Mouse (Mus musculus) T-cell, adult 2 months (primary cell): ENCODE results near the gene Gcnt7.

Experiments used
- DNase-seq: peaks from one replicate; pipeline ENCODE4 v3.0.0; 2022; ENCODE audit warnings: low spot score

Gcnt7 gene

DNA sequence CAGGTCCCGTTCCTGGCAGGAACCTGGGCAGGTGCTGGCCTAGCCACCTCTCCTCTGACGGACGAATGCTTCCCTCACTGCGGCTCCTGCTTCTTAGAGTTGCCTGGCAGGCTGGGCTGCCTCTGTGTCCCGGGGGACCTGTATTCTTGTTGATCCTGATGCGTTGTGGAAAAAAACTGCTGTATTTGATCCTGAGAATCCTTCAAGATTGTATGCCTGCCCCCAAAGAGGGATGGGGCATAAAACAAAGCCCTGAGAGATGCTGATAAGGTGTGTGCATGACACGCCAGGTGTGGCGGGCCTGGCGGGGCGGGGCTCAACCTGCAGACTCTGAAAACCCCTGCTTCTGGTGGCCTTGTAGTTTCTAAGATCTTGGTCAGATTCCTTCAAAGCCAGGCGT, at the start of gene Gcnt7:
Gcnt7 (minus strand) TSS at position 101 of the 400 bp plus-strand sequence.
- DNase-seq: no peak

DNA sequence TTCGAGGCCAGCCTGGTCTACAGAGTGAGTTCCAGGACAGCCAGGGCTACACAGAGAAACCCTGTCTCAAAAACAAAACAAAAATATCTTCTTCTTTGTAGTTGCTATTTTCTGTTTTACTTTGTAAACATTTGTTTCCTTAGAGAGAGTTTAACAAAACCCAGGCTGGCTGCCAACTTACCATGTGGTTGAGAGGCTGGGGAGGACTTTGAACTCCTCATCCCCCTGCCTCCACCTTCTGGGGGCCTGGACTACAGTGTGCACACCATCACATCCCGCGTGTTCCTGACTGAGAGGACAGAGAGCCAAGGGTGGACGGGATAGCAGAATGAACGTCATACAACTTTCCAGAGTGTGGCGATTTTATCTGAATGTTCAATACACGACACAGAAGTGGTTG, 47.7 kb upstream of the Gcnt7 start:
- DNase-seq: no peak

DNA sequence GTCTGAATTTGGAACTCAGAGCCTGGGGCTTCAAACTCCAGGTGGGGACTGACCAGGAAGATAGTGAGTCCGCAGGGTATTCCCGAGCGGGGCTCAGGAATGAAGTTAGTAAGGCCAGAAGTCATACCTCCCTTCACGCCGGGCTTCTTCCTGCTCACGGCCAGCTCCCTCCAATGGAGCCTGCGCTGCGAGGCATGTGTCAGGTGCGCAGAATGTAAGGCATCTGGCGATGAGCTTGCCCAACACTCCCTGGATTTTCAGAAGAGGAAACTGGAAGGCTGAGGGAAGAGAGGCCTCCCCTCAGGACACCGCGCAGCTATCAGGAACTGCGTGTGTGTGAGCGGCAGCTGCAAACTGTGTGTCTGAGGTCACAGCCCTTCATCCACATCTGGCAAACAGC, 43.8 kb upstream of the Gcnt7 start:
- no peak for DNase-seq

DNA sequence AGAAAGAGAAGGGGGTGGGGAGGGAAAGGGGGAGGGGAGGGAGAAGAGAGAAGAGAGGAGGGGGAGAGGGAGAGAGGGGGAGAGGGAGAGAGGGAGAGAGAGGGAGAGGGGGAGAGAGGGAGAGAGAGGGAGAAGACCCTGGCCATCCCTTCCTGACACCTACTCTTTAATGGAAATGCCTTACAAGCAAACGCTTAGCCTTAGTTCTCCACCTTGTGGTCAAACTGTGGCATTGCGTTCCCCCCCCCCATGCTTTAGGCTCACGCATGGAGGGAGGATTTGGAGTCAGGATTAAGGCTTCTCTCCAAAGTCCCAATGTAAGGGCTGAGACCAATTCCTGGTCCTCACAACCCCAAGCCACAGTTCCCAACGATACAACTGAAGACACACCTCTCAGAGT, 42.9 kb upstream of the Gcnt7 start:
- no peak for DNase-seq

DNA sequence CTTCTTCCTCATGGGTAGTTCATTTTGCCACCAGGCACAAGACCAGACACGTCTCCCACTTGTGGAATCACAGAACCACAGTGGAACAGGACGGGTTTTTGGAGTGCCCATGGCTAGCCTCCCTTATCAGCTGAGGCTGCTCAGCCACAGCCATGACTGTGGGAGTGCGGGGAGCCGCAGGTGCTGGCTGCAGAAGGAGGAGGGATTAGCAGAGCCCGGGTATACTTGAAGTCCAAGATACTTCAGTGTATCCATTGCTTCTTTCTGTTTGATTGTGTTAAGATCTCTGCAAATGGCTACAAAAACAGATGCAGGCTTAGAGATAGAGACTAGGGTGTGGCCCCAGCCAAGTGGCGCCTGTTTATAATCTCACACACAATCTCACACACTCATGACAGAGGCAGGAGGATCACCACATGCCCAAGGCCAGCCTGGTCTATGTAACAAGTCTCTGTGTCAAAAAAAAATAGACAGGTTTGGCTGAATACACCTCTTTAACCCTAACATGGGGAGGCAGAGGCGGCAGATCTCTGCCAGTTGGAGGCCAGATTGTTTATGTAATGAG, 42.4 kb upstream of the Gcnt7 start:
- no peak for DNase-seq

DNA sequence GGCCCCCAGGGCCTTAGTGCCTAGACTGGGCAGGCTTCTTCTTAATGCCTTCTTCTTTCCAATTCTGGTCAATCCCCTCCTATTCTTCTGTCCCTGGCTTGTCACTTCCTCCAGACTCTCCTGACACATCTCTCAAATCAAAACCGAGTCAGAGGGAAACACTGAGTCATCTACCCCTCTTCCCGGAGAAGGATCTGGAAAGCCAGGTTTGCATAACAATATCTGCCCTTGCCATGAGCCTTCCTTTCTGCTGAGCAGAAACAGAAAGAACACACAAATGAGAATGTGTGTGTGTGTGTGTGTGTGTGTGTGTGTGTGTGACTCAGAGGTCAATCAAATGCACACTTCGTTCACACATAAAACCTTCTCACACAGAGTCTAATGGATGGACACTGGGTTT, 40.4 kb upstream of the Gcnt7 start:
- no peak for DNase-seq

DNA sequence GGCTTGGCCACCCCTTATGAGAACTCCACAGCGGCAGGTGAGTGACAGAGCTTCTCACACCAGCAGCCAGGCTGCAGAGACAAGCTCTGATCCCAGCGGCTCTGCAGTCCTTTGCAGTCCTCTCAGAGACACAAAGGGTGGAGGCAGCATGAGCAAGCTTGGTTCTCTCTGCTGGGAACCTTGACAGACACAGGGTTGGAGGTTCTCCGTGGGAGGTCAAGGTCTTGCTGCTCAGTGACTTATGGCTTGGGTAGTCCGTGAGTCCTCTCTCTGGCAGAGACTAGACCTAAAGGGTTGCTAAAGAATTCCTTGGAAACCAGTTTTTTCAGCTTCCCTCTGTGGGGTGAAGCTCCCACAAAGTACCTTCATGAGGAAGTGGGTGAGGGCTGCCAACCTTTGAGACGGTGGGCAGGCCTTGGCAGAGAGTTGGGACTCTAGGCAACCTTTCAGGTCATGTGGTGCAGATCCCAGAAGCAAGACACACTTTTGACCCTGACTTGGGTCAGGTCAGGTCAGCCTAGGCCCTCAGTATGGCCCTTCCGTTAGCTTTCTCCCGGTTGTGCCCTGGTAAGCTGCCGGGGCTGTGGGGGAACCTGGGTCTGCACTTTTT, 38.4 kb upstream of the Gcnt7 start:
- no peak for DNase-seq

DNA sequence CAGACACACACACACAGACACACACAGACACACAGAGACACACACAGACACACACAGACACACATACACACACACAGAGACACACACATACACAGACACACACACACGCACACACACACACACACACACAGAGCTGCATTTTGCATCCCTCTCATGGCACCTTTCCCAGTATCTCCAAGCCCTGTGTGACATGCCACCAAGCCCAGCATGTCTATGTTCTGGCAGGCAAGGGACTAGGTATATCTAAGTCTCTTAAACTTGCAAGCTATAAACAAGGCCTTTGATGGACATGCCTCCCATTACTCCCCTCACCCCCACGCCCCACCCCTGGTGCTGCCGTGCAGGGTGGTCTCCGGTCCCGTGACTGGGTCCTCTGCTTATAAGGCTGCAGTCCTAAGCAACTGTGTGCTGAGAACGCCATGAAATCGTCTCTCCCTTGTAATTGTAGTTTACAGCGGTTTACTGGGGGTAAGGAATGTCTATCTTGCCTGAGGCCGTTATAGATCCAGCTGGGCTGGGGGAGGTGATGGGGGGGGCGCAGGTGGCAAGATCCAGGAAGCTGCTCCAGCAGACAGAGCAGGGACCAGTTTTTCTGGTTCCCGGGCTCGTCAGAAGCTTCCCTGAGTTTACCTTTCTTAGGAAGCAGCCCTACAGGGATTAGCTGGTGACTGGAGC, 26.4 kb upstream of the Gcnt7 start:
- no peak for DNase-seq

DNA sequence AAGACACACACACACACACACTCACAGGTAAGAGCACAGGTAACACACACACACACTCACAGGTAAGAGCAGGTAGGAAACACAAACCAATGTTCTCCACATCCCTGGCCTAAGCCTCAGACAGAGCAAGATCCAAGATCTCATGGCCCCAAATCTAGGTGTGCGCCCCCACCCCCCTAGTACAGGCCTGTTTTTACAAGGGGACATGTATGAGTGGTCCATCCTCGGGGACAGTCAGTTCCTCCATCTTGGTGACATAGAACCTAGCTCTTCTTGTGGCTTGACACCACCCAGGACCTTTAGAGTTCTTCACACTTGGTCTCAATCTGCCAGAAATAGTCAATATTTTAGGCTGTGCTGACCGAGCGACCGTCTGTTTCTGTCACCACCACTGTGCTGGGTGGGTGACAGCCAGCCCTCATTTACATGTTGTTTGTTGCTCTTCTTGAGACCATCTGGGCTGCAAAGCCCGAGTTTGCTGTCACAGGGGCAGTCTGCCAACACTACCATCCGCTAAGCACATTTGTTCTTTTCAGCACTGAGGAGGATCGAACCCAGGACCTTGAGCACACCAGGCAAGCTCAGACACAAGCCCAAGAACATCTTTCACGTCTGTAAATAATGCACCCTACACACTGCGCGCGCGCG, 25.5 kb upstream of the Gcnt7 start:
- no peak for DNase-seq

DNA sequence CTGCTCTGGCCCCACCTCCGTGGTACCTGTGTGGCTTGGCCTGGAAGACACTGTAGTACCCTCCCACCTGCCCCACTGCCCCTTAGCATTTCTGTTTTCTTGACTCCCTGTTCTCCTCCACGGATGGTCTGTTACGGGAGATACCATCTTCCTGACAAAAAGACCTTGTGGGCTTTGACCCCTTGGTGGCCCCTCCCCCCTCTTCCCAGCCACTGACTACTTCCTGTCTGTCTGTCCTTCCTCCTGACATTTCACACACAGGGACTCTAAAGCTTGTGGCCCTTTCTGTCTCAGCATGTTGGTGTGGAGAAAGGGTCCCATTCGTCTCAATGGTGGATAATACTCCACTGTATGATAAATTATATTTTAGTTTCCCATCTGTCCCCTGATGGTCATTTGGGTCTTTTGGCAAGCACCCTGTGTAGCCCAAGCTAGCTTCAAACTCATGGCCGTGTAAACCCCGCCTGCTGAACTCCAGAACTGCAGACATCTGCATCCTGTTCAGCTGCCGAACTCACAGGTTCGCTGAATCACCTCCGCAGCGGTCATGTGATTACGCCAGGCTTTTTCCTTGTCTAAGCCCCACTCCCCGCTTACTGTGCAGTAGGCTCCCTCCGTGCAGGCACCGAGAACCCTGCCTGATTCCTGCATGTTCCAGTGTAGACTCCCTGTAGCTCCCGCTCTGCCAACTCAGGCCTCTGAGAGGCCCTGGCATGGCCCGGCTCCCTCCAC, 23.4 kb upstream of the Gcnt7 start:
- no peak for DNase-seq

DNA sequence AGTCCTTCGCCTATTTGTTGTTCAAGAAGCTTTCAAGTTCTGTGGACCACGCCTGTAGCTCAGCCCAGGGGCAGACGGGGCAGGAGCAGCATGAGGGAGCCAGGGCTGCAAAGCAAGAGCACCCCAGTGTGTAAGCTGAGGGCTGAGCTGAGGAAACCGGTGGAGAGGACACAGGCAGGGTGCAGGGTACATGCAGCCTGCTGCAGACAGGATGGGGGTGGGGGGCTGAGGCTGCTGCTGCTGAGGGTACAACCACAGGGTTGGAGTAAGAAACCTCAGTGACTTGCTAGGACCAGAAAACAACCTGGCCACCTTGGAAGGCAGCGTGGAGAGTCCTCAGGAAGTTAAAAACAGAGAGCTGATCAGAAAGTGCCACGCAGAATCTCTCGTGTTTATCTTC, 21.9 kb upstream of the Gcnt7 start:
- DNase-seq: no peak

DNA sequence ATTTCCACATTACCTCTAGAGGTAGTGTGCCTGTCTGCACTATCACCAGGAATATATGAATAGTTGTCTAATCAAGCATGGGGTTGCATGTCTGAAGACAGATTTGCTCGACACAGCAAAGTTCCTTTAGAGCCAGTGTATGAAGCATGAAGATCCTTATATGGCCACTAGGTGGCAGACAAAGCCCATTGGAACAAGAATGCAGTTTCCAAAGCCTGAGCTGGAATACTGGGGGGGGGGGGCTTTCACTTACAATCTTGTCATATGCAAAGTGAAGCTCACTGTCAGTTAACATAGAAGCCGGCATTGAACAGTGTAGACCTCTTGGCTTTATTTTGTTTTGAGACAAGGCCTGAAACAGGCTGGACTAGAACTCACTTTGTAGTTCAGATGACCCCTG, 19.5 kb upstream of the Gcnt7 start:
- peak; percentile 15 for DNase-seq

DNA sequence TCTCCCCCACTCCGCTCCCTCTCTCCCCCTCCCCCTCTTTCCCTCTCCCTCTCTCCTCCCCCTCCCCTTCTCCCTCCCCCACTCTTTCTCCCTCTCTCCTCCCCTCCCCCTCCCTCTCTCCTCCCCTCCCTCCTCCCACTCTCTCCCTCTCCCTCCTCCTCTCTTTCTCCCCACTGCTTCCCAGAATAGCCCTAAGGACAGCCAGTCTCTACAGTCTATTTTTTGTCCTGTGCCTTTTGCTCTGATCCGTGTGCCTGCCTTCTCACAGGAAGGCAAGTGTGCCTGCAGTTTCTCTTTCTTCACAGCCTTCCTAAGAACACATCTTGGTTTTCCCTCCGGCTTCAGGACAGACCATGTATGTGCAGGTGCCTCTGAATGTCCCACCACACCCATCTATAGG, 19.0 kb upstream of the Gcnt7 start:
- no peak for DNase-seq

DNA sequence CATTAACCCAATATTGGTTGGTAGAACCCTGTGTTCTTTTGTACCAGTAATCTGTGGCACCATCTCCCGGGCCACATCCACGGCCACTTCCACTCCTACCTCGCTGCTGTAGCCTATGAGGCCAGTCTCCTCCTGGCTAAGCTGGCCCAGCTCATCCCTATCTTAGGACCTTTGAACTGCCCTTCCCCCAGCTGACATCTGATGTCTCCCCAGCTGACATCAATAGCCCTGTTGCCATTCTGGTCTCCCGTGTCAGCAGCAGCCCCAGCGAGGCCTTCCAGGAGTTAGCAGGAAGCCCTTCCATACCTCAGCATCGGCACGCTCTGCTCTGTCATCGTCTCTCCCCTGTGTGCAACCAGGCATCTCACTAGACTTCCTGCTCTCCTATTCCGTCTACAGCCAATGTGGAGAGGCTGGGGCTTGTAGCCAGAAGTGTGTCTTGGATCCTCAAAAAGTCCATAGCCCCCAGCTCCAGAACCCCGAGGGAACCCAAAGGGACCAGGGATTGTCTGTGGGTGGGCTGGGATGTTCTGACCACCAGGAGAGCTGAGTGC, 18.4 kb upstream of the Gcnt7 start:
- DNase-seq: no peak

DNA sequence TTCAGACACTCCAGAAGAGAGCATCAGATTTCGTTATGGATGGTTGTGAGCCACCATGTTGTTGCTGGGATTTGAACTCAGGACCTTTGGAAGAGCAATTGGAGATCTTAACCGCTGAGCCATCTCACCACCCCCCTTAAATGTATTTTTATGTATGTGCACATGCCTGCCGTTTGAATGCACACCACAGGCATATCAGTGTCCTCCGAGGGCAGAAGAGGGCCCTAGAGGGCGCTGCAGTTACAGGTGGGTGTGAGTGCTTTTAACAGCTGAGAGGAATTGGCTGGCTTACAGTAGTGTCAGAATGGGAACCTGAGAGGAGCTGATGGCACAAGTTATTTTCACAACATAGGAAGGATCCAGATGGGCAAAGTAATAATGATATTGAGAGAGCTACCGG, 16.6 kb upstream of the Gcnt7 start:
- DNase-seq: peak; percentile 23

DNA sequence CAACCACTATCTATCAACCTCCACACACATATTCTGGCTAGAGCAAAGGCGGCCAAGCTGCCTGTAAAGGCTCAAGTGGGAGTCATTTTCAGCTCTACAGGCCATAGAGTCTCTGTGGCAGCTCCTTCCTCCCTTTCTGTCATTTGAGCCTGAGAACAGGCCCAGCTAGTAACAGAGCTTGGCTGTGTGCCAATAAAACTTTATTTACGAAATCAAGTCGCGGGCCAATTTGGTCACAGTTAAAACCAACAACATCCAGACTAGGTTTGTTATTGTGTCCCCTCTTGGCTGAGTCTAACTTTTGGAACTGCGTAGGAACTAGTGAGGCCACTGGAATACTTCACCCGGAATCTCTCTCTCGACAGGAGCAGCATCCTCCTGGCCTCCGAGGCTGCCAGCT, 15.2 kb upstream of the Gcnt7 start:
- no peak for DNase-seq

DNA sequence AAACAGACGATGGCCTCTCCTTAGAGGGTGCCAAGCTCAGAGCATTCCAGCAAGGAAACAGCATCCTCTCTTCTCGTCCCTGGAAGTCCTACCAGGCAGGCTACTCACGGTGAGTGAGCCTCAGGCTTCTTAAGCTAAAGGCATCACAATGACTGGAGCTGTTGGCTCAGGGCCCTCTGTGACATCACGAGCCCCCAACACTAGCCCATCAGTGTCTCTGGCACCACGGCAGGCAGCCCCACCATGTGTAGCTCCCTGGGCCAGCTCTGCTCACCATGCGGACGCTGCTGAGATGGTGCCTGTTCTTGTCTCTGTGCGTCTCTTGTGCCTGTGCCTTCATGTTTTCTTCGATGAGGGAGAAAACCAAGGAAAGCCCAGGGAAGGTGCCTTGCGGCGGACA, 13.9 kb upstream of the Gcnt7 start, which contains the start of gene Fam209:
Fam209 (plus strand) TSS at position 203 of the 400 bp plus-strand sequence.
- DNase-seq: no peak

DNA sequence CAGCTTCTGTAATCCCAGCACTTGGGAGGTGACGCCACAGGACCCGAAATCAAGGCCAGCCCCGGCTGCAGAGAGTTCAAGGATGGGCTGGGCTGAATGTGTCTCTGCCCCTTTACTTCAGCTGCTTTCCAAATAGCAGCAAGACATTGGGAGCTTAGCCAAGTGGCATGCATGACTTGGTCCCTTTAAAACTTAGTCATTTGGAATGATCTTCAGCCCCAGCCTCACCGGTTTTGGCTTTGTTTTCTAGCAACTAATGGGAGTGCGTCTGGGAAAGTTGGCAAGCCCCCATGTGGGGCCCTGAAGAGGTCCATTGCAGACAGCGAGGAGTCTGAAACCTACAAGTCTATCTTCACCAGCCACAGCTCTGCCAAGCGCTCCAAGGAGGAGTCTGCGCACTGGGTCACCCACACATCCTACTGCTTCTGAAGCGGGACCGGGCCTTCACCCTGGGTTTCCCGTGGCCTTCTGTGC, 10.0 kb upstream of the Gcnt7 start:
- no peak for DNase-seq

DNA sequence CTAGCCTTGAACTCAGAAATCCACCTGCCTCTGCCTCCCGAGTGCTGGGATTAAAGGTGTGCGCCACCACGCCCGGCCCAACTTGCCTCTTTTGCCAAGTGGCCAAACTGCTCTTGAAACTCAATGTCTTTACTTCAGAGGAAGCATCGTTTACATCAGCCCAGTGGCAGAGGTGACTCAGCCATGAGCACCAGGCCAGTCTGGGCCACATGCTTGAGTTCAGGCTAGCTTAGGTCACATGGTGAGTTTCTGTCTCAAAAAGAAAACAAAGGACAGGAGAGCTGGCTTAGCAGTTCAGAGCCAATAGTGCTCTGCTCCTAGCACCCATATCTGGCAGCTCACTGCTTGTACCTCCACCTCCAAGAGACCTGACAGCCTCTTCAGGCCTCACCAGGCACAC, 8.8 kb upstream of the Gcnt7 start:
- DNase-seq: no peak

DNA sequence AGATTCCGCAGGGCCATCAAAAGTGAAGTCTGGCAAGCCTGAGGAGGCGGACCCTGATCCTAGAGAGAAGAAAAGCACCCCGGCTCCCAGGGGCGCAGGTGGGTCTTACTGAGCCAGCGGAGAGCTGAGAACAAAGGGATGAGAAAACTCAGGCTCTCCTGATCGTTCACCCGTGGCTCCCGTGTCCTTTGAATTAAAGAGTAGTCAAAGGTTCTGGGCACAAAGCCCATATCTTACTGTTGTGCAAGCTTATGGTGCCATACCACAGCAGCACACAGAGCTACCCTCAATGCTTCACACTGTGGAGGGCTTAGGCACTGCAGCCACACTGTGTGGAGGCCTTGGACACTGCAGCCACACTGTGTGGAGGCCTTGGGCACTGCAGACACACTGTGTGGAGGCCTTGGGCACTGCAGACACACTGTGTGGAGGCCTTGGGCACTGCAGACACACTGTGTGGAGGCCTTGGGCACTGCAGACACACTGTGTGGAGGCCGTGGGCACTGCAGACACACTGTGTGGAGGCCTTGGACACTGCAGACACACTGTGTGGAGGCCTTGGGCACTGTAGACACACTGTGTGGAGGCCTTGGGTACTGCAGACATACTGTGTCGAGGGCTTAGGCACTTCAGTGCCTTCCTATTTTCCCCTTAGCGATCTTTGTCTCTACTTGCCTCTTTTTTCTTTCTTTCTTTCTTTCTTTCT, 8.2 kb upstream of the Gcnt7 start:
- no peak for DNase-seq

DNA sequence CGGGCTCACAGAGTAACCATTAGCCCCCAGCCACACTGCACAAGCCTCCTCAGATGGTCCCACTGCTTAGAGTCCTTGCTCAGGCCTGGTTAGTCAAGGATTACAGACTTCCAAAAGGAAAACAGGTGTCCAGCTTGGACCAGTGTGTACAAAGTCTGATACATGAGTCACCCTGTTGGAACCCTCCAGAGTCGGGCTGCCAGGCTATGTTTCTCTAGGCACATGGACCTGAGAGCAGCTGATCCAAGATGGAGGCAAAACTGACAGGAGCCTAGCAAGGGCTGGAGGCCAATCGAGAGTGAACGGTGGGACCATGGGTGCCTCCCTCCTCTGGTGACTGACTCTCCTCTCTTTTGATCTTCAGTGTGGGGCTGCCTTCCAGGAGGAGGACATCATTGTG, 4.4 kb upstream of the Gcnt7 start:
- DNase-seq: no peak

DNA sequence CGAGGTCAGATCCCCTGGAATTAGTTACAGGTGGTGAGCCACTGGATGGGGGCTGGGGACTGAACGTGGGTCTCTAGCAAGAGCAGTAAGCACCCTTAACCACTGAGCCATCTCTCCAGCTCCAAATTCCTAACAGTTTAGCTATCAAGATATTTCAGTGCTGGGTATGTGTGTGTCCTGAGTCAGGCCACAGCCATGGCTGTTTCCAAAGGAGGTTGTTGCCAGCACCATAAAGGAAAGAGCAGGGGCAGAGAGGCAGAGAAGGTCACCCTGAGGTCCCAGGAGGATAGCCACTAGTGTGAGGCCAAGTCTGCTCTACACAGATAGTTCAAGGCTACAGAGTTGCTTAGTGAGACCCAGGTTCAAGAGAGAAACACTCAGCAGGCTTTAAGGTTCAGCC, 2.3 kb upstream of the Gcnt7 start:
- DNase-seq: no peak
